Mouse (Mus musculus) lung, postnatal 36 days (tissue): ENCODE measurements around the gene Ikzf4.
"Not testable (repeated sequence)": the region's sequence is repeated elsewhere in the genome, so short reads cannot be mapped to it uniquely, and the experiment has no call there.

ENCODE experiments used
- DNase-seq: peaks from one replicate; pipeline ENCODE4 v3.0.0; 2022; ENCODE audit warnings: mixed read lengths

Gene Ikzf4

DNA sequence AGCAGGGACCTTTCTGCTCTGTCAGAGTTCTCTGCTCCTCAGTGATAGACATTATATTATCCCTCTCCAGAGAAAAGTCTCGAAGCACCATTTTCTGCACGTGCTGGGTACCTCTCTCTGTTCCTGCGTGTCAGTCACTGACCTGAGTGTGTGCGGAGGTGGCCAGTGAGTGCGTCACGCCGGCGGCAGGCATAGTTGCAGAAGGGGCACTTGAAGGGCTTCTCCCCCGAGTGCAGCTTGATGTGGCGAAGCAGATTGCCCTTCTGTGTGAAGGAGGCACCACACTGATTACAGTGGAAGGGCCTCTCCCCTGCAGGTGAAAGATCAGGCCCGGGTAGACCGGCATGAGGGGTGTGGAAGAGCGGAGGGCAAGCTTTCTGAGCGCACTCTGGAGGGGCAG lies 5.8 kb downstream of the Ikzf4 start:
- DNase-seq: no peak

DNA sequence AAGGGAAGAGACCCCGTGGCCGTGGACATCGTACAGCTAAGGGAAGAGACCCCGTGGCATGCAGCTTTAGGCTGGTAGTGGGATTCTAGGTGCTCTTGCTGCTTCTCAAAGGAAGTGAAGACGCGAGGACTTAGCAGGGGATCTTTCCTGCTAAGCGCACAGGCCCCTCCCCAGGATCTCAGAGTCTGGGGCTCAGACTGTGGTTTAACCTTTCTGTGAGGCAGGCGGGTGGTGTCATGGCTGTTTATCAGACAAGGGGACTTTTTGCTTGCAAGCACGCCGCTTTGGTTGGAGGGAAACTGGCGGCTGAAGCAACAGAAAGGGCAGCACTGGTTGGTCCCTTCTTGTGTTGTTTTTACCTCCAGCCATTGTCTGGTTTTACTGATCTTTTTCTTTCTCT lies 8.8 kb downstream of the Ikzf4 start:
- no peak for DNase-seq

DNA sequence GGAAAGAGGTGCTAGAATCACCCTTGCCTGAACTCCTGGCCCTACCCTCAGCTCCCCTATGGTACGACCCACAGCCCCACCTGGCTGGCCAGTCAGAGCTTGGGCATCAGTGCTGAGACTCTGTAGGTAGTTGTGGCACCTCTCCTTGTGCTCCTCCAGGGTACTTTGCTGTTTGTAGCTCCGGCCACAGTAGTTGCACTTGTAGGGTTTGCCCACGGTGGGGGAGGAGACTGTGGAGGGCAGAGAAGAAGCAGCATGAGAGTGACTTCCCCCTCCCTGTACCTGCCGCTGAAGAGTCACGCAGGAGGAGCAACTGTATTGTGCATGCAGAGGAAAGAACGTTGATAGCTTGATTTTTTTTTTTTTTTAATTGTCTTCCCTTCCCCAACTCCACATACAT lies 9.2 kb downstream of the Ikzf4 start:
- no peak for DNase-seq

DNA sequence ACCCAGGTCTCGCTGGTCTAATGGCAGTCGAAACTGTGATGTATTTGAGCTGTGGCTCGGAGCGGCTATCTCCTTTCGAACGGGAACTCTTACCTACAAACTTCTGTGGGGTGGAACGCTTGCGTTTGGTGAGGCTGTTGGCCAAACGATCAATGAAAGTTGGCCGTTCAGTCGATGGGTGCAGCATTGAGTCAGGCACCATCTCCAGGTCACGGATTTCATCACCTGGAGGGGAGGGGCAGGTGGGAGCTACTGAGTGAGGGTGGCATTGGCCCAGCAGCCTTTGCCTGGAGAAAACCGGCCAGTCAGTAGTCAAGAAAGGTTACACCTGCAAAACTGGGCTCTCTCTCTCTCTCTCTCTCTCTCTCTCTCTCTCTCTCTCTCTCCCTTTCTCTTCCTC lies 10.1 kb downstream of the Ikzf4 start:
- no peak for DNase-seq

DNA sequence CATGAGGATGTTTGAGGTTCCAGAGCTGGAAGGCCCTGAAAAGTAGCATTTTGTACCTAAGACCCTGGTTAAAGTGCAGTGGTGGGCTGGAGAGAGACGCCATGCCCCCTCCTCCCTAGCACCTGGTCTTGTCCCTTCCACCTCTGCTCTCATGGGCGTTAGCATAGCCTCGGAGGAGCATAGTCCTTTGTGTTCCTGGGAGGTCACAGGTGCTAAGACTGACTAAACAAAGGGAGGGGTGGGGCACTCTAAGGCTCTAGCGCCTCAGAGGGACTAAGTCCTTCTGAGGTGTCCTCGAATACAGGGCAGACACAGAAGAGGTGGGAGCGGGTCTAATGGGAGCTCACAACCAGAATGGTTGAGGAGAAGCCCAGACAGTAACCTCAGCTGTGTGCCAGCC lies 14.2 kb downstream of the Ikzf4 start:
- DNase-seq: no peak

DNA sequence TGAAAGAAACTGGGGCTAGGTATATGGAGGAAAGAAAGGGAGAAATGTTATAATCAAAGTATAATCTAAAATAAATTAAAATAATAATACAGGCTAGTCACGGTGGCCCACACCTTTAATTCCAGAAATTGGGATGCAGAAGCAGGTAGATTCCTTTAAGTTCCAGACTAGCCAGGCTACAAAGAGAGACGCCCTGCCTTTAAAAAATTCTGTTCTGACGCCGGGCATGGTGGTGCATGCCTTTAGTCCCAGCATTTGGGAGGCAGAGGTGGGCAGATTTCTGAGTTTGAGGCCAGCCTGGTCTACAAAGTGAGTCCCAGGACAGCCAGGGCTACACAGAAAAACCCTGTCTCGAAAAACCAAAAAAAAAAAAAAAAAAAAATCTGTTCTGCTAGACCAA lies 15.5 kb downstream of the Ikzf4 start:
- DNase-seq: not testable (repeated sequence)

DNA sequence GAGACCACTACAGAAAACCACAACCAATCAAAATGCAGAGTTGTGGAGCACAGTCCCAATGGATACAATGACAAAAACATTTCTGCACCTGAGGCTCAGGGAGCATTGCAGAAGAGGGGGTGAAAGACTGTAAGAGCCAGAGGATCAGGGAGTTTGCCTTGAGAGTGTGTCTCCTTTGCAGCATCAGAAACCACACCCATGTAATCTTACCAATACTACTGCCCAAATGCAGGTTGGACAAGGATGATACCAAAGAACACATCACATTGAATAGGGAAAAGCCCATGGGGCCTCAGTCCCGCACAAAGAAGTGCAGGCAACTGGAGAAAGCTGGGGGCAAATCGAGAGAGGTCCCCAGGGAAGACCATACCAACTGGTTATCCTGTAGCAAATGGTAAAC lies 16.0 kb downstream of the Ikzf4 start:
- no peak for DNase-seq

DNA sequence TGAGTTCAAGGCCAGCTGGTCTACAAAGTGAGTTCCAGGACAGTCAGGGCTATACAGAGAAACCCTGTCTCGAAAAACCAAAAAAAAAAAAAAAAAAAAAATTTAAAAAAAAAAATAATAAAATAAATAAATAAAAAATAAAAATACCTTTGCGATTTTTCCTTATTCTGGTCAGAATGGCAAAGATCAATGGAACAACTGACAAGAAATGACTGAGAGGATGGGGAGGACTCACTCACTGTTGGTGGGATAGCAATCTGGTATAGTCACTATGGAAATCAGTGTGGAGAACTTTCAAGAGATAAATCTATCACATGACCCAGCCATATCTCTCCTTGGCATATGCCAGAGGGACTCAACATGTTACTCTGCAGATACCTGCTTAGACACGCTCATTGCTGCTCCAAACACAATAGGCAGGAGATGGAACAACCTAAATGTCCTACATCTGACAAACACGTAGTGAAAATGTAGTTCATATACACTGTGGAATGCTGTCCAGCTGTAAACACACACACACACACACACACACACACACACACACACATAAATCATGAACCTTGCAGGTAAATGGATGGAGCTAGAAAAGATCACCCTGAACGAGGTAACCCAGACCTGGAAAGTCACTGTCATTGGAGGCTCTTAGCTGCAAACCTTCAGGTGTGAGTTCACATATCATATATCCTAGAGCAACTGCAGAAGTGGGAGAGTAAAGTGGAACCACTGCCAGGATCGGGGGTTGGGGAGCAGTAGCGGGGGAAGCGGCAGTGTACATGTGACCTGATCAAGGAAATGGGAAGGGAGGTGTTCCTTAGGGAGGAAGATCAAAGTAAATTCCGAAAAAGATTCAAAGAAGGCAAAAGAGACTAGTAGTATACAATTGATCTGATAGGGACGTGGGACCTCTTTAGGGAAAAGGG lies 18.1 kb downstream of the Ikzf4 start:
- no peak for DNase-seq

DNA sequence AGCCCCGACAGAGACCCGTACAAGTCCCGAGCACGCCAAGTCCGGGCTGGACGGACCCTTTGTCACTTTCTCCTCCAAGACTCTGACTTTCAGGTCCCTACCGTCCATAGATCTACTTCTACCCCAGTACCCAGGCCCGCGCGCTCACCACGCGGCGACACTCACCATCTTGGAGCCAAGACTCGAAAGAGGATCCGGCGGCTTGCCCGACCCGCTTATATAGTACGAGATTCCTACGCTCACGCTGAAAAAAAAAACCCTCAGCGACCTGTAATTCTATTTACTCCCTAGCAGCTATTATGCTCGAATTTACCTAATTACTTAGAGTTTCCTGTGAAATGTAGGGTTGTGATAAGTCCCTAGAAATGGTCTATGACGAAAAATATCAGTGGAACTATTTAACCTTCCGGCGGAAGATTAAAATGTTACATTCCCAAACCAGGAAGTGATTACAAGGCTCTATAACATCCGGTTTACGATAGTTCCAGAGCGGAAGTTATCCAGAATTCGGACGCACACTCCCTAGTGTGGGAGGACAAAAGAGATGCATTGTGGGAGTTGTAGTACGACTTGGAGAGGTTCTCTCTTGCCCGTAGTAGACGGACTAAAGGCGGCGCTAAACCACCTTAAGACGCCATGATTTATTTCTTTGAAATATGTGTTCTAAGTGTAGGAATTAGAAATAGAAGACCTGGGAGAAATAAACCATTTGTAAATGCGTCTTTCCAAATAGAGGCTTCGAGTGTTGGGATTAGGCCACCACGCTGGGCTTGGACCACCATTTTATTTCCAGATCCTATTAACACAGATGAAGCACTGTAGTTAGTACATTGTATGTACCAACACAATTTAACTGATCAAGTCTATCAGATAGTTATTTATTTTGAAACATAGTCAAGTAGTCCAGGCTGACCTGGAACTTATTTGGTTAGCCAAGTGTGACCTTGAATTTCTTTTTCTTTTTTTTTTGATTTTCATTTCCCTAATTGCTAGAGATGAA lies 19.2 kb downstream of the Ikzf4 start, which contains the start of gene Rps26:
Gene Rps26, minus strand, starts transcription at position 437 of the 1,000 bp plus-strand sequence.
- peak; percentile 99 for DNase-seq

DNA sequence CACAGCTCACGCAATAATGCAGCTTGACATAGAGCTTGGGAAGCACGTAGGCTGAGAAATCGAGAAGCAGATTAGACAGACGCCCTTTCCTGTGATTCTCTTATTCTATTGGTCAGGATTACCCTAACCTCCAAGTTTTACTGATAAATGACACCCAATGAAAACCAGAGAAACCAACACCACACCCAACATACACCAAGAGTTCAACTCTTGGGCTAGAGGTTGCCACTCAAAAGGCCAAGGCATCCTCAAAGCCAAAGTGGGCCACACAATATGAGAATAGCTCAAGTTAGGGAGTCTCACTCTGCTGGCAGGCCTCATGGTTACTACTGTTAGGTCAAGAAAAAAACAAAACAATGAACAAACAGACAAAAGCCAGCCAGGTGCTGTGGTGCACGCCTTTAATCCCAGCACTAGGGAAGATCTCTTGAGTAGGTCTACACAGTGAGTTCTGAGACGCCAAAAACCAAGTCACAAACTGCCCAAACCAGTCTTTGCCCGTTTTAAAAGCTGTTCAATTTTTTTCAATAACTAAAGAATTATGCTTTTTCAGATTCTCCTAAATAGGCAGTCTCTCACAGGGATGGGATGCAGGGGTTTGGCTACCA lies 20.4 kb downstream of the Ikzf4 start:
- DNase-seq: no peak

DNA sequence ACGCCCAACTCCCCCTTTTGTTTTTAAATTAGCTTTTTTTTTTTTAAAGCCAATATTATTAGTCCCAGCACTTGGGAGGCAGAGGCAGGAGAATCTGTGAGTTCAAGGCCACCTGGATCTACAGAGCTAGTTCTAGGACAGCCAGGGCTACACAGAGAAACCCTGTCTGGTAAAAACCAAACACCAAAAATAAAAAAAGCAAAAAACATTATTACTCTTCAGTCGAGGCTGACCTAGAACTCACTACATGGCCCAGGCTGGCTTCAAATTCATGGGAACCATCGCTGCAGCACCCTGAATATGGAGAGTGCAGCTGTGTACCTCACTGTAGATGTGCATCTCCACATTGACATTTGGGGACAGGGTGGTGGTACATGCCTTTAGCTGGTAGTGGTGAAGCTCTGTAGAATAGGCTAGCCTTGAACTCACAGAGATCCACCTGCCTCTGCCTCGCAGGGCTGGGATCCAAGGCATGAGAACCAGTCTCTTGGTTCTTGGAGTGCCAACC lies 22.6 kb downstream of the Ikzf4 start:
- DNase-seq: not testable (repeated sequence)

DNA sequence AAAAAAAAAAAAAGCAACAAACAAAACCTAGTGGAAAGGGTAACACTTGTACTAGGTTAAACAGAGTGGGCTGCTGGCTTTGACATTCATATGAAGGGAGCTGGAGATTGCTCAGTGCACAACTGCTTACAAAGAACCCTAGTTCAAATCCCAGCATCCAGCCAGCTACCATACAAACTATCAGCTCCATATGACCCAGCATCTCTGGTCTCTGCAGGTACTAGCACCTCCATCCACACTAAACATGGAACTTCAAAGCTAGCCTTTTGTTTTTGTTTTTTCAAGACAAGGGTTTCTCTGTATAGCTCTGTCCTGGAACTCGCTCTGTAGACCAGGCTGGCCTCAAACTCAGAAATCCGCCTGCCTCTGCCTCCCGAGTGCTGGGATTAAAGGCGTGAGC lies 23.1 kb downstream of the Ikzf4 start:
- no peak for DNase-seq

DNA sequence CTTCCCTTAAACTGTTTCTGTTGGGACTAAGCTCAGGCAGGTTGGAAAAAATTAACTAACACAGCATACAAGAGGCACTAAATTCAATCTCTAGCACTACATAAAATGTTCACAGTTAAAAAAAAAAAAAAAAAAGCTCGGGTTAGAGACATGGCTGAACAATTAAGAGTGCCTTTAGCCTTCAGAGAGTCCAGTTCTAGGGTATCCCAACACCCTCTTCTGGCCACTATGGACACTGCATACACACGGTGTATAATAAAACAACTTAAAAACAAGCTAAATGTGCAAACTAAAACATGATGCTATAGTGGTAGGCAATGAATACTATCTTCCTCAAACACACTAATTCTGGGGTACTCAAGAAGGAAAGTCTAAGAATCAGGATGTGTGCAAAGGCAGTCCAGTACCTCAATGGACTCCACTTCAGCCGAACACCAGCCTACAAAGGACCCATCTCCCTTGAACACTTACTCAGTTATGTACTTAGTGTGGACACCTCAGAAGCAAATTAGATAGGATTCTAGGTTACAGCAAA lies 23.7 kb downstream of the Ikzf4 start:
- DNase-seq: no peak

DNA sequence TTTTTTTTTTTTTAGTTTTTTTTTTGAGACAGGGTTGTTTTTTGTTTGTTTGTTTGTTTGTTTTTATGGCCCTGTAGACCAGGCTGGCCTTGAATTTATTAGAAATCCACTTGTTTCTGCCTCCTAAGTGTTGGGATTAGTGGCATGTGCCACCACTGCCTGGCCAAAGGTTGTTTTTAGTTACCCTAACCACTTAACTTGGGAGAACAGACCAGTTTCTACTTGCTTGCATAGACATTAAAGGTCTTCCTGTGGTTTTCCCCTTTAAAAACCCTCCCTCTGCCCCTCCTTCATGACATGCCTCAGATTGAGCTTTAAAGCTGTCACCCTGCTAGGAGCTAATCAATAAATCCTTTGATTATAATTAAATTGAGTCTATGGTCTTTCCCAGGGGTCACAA lies 25.6 kb downstream of the Ikzf4 start:
- no peak for DNase-seq

DNA sequence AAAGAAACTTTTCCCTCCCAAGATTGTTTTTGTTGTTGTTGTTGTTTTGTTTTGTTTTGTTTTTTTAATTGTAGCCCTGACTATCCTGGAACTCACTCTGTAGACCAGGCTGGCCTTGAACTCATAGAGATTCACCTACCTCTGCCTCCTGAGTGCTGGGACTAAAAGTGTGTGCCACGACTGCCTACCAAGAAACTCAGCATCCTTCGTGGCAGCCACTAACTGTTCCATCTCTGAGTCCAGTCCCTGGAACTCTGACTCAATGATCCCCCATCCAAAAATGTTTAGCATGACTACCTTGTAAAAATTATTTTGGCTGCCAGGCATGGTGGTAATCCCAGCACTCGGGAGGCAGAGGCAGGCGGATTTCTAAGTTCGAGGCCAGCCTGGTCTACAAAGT lies 26.6 kb downstream of the Ikzf4 start:
- not testable (repeated sequence) for DNase-seq

DNA sequence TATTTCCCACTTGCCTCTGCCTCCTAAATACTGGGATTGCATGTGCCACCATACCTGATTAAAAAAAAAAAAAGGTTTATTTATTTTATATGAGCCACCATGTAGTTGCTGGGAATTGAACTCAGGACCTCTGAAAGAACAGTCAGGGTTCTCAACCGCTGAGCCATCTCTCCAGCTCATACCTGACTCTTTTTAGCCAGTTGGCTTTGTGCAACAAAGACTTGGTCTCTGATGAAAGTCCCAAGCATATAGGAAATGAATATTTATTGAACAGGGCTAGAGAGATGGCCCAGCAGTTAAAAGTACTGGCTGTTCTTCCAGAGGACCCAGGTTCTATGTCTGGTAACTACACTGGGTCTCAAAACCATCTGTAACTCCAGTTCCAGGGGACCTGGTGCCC lies 27.2 kb downstream of the Ikzf4 start:
- no peak for DNase-seq

DNA sequence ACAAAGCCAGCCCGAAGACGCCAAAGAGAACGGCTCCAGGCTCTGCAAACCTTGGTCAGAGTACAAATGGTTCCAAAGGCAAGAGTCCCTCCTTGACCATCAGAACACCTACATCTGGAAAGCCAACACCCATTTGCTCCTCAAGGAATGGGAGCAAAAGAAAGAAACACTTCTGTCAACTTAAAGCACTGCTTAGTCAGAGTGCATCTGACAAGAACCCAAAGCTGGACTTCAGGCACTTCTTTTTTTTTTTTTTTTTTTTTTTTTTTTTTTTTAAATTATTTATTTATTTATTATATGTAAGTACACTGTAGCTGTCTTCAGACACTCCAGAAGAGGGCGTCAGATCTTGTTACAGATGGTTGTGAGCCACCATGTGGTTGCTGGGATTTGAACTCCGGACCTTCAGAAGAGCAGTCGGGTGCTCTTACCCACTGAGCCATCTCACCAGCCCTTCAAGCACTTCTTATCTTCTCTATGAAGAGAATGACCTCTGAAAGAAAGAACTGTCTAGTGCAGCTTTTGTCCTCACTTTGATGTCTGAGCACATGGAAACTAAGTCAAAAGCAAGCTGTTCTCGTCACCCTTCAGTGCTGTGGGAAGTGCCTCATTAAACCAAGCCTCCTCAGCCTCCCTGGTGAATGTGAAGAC lies 29.9 kb downstream of the Ikzf4 start:
- not testable (repeated sequence) for DNase-seq

DNA sequence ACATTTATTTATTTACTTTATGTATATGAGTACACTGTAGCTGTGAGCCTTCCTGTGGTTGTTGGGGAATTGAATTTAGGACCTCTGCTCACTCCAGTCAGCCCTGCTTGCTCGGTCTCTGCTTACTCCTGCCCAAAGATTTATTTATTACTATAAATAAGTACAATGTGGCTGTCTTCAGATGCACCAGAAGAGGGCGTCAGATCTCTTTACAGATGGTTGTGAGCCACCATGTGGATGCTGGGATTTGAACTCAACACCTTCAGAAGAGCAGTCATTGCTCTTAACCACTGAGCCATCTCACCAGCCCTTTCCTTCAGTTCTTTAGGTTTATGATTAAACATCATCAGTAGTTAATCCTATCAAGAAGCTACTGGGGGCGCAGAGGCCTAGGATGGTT lies 30.9 kb downstream of the Ikzf4 start:
- no peak for DNase-seq

DNA sequence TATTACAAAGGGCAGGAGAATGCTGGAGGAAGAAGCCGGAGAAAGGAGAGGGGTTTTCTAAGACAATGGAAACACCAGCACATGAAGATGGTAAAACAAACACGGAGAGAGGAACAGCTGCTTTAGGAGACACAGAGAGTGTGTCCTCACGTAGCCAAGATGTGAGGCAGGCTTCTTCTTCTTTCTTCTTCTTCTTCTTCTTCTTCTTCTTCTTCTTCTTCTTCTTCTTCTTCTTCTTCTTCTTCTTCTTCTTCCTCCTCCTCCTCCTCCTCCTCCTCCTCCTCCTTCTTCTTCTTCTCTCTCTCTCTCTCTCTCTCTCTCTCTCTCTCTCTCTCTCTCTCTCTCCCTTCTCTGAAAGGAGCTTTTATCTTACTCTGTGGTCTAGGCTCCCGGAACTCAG lies 32.0 kb downstream of the Ikzf4 start:
- not testable (repeated sequence) for DNase-seq

DNA sequence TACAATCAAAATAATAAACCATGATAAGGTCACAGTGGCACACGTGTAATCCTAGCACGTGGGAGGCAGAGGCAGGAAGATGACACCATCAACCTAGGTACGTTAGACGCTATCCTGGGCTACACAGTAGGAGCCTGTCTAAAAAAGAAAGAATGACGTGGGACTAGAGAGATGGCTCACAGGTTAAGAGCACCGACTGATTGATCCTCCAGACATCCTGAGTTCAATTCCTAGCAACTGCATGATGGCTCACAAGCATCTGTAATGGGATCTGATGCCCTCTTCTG lies 32.7 kb downstream of the Ikzf4 start:
- DNase-seq: no peak

DNA sequence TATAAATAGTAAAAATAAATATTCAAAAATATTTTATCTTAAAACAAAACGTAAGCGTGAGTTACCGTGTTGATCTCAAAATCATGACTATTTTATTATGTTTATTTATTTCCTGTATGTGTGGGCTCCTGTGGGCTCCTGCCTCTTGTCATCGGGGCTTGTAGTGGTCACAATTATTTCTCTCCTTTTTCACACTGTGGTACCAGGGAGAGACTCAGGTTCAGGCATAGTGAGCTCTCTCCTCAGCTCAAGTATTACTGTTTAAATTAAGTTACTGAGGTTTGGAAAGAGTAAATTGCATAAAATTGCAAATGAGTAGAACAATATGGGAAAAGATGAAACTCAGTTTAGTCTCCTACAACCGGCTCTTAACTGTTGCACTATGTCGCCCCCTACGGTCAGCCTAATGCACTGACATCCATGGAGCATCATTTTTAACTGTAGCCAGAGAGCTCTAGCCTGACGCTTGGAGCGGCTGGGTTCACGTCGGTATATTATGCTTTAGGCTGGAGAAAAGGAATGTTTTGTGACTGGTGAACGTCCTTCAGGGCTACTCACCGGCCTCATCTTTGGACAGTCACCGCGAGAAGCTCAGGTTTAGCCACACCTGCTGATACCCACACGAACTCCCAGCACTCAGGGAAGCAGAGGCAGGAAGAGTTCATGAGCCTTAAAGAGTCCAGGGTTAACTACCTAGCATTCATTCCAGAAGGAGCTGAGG lies 33.2 kb downstream of the Ikzf4 start:
- DNase-seq: peak; percentile 81

DNA sequence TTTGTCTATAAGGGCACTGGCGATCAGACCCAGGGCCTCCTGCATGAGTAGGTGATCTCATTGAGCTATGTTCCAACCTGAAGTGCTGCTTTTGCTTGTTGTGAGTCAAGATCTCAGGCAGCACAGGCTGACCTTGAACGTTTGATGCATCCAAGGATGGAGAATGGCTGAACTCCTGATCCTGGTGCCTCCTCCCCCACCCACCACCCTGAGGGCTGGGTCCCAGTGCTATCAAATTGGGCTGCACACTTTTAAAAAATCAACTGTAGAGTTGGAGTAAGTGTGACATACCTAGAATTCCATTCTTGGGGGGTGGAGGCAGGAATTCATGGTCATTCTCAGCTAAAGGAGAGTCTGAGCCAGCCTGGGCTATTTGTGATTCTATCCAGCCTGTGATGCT lies 39.3 kb downstream of the Ikzf4 start:
- no peak for DNase-seq
